Mouse (Mus musculus) forebrain, postnatal 0 days (tissue): ENCODE data around the gene Plpp1. TPM values are rescaled to one million over a fixed set of nuclear protein-coding genes. Genes with fewer than 3 reads are reported as not detected.

Source experiments
- ATAC-seq: fragments of 200-750 bp; cut with Nextera tagmentation; 2 replicates; pipeline ENCODE4 v1.8.0; 2017; ENCODE audit warnings: mild to moderate bottlenecking, moderate library complexity
- DNase-seq: peaks from one replicate; pipeline ENCODE4 v3.0.0-alpha.2; 2015
- H3K27ac ChIP-seq: fragments of 300-500 bp; sonication (generic); 2 replicates; pipeline ENCODE4 v1.5.1; 2014; ENCODE audit warnings: low read depth, mild to moderate bottlenecking, antibody characterized with exemption, low read length, moderate library complexity, mixed read lengths
- H3K27me3 ChIP-seq: fragments of 300-500 bp; sonication (generic); 2 replicates; pipeline ENCODE4 v1.6.1; 2014; ENCODE audit warnings: mild to moderate bottlenecking, low read length, mixed read lengths; ENCODE audit not compliant: insufficient read depth
- H3K36me3 ChIP-seq: fragments of 300-500 bp; sonication (generic); 2 replicates; pipeline ENCODE4 v1.6.1; 2014; ENCODE audit warnings: mild to moderate bottlenecking, moderate library complexity; ENCODE audit not compliant: insufficient read depth
- H3K4me1 ChIP-seq: fragments of 300-500 bp; sonication (generic); 2 replicates; pipeline ENCODE4 v1.6.1; 2014; ENCODE audit warnings: antibody characterized with exemption; ENCODE audit not compliant: insufficient read depth
- H3K4me2 ChIP-seq: fragments of 300-500 bp; sonication (generic); 2 replicates; pipeline ENCODE4 v1.6.1; 2014; ENCODE audit warnings: low read depth, mild to moderate bottlenecking, moderate library complexity
- H3K4me3 ChIP-seq: fragments of 300-500 bp; sonication (generic); 2 replicates; pipeline ENCODE4 v1.5.1; 2014; ENCODE audit warnings: low read depth, low read length, mixed read lengths
- H3K9ac ChIP-seq: fragments of 300-500 bp; sonication (generic); 2 replicates; pipeline ENCODE4 v1.6.1; 2014; ENCODE audit warnings: mild to moderate bottlenecking
- H3K9me3 ChIP-seq: fragments of 300-500 bp; sonication (generic); 2 replicates; pipeline ENCODE4 v1.6.1; 2016; ENCODE audit warnings: low read length
- CTCF ChIP-seq: sonication (generic); IDR thresholded peaks from 2 replicates; pipeline ENCODE4 v1.5.1; 2016; ENCODE audit warnings: antibody characterized with exemption, control low read depth, low read depth
- WGBS: fragments of 180-500 bp; shearing (Covaris S2); extraction: QIAGEN DNeasy Blood & Tissue Kit; methylation state at CpG from one replicate; pipeline ENCODE4 v1.1.7; 2014; 5-methylcytosine and 5-hydroxymethylcytosine counted together
- polyA plus RNA-seq: library from polyadenylated mRNA; unstranded; fragments of >200 nt; fragmentation: Nextera tagmentation; extraction: Ambion mirVana; gene quantifications from 2 replicates; pipeline ENCODE4 v1.2.1, GENCODE M21; 2015
- total RNA-seq: library from RNA; depleted of rRNA; stranded (reverse); fragments of >200 nt; gene quantifications from 2 replicates; pipeline ENCODE4 v1.2.3, GENCODE M21; 2014

The Plpp1 gene
- total and polyA plus RNA-seq, 2 experiments from 2014 or later: 44.4 to 68.0 TPM

DNA sequence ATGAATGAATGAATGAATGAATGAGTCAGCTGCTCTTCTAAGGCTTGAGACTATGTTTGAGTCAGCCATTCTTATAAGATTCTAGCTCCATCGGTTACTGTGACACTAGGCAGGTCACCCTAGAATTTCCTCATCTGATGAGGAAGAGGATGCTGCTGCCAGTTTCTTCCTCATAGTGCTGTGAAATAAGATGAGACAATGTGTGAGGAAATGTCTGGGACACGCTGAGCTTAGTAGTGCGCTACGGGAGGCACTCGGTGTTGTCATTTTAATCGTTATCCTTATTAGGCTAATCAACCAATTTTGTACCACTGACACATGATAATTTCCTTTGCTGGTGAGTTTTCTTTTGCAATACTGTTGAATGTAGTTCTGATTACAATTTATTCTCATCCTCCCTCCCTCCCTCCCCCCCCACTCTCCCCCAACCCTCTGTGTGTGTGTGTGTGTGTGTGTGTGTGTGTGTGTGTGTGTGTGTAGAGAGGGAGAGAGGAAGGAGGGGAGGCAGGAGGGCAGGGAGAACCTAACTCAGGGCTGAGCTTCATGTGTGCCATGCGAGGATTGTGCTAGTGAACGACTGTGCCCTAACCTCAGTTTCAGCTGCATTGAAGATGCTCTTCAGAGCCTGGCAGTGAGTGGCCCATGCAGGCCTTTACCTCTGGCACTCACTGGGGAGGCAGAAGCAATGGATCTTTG is 11.3 kb downstream of the Plpp1 start:
- no peak overlapping the region for H3K4me2 ChIP-seq

DNA sequence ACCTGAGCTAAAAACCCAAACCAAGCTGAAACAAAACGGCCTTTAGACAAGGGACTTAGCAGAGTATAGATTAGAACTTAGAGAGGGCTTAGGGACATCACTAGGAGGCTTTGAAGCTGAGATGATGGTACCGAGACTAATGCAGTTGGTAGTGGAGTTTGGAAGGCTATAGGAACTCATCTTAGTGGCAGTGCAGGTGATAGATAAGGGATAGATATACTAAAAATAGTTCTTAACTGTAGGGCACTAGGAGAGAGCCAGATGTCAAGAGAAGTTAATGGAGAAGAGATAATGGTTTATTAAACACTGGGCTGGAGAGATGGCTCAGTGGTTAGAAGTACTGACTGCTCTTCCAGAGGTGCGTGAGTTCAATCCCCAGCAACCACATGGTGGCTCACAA is 15.4 kb downstream of the Plpp1 start:
- no peak for ATAC-seq
- no peak for TF ChIP-seq CTCF
- Histone ChIP-seq H3K27ac (no peak overlapping the region), H3K9me3 (no peaks in the 10 kb centered on the region), H3K9ac (no peak overlapping the region), H3K4me3 (no peak overlapping the region), H3K4me1 (no peaks in the 10 kb centered on the region), H3K36me3 (no peaks in the 10 kb centered on the region), H3K4me2 (no peak overlapping the region), H3K27me3 (no peaks in the 10 kb centered on the region)
- WGBS: 84% methylated on average over 3 of the region's 3 CpGs
- DNase-seq: no peak

More for the DNA sequence above, 11.3 kb downstream of the Plpp1 start:
- Histone ChIP-seq H3K4me1 (no peaks in the 10 kb centered on the region), H3K9me3 (no peaks in the 10 kb centered on the region), H3K36me3 (0 out of 2 replicates have a peak, but pooled peaks cover 3% of the 10 kb centered on the region), H3K4me3 (no peak overlapping the region), H3K9ac (no peak overlapping the region), H3K27me3 (no peaks in the 10 kb centered on the region), H3K27ac (no peak overlapping the region)
- peak; percentile 38; the same call in 1 of the 2 replicates for ATAC-seq
- TF ChIP-seq CTCF: no peak
- 40% methylated on average over 8 of the region's 8 CpGs for WGBS
- no peak for DNase-seq

DNA sequence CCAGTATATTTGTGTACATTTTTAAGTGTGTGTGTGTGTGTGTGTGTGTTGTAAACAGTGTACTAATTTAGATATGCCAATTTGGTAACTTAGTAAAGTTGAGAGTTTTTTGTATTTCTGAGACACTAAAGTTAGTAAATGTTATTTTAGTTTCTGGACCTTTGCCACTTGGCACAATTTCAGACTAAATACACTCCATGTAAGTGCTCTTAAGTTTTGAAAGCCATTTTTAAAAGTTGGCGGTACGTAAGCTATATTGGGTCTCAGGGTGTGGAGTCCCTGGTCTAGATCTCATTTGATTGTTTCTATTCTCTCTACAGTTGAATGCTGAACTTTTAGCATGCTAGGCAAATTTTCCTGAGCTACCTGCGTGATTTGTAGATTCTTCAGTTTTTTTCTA is 17.5 kb downstream of the Plpp1 start:
- no peaks in the 10 kb centered on the region for H3K4me1 ChIP-seq
- ATAC-seq (no peak), DNase-seq (no peak)
- H3K4me3 ChIP-seq: no peak overlapping the region
- no peaks in the 10 kb centered on the region for H3K9me3 ChIP-seq
- no peak overlapping the region for H3K9ac ChIP-seq
- H3K4me2 ChIP-seq: no peak overlapping the region
- no peaks in the 10 kb centered on the region for H3K36me3 ChIP-seq
- H3K27ac ChIP-seq: no peak overlapping the region
- no peaks in the 10 kb centered on the region for H3K27me3 ChIP-seq
- no peak for TF ChIP-seq CTCF
- 76% methylated on average over 3 of the region's 3 CpGs for WGBS

DNA sequence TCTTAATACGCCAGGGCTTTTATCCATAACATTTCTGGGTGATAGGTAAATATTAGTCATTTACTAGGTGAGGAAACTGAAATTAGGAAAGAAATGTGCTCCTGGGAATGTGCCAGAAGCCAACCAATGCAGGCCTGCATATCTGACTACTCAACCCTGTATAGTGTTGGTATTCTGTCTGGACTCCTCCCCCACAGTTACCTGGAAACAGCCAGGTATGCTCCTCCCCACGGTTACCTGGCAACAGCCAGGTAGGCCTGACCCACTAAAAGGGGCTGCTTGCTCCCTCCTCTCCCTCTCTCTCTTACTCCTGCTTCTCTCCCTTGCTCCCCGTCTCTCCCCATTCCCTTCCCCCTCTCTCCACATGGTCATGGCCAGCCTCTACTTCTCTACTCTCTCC is 21.8 kb downstream of the Plpp1 start:
- 73% methylated on average over 3 of the region's 3 CpGs for WGBS
- DNase-seq (no peak), ATAC-seq (no peak)
- H3K4me3 ChIP-seq: no peak overlapping the region
- no peak for TF ChIP-seq CTCF
- H3K36me3 ChIP-seq: no peaks in the 10 kb centered on the region
- H3K9ac ChIP-seq: no peak overlapping the region
- H3K27ac ChIP-seq: no peak overlapping the region
- H3K4me1 ChIP-seq: no peaks in the 10 kb centered on the region
- no peaks in the 10 kb centered on the region for H3K9me3 ChIP-seq
- H3K4me2 ChIP-seq: no peak overlapping the region
- H3K27me3 ChIP-seq: no peaks in the 10 kb centered on the region

DNA sequence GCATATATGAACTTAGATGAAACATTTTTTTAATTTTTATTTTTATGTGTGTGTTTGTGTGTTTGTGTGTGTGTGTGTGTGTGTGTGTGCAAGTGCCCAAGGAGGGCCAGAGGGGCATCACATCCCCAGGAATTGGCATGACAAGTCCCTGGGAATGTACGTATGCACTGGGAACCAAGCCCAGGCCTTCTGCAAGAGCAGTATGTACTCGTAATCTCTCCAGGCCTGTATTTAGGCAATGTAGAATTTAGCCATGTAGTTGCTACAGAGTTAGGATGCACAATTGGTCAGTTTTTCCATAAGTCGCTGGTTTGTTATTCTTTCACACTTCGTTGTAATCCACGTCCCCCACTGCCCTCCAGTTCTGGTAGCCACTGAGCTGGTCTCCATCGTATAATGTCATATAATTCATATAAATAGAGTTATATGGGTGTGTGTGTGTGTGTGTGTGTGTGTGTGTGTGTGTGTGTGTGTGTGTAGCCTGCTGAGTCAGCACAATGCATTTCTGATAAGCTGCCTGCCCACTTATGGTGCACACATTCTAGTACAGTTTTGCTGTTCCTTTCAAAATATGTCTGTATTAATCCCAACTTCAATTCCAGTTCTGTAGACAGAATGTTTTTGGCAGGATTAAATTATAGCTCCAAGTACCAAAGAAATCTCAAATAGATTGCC is 22.8 kb downstream of the Plpp1 start:
- DNase-seq (no peak), ATAC-seq (no peak)
- Histone ChIP-seq H3K36me3 (no peaks in the 10 kb centered on the region), H3K4me3 (no peak overlapping the region), H3K9ac (no peak overlapping the region), H3K4me2 (no peak overlapping the region), H3K4me1 (no peaks in the 10 kb centered on the region), H3K27me3 (no peaks in the 10 kb centered on the region), H3K9me3 (no peaks in the 10 kb centered on the region), H3K27ac (no peak overlapping the region)
- no peak for TF ChIP-seq CTCF
- WGBS: 78% methylated on average over 6 of the region's 6 CpGs

DNA sequence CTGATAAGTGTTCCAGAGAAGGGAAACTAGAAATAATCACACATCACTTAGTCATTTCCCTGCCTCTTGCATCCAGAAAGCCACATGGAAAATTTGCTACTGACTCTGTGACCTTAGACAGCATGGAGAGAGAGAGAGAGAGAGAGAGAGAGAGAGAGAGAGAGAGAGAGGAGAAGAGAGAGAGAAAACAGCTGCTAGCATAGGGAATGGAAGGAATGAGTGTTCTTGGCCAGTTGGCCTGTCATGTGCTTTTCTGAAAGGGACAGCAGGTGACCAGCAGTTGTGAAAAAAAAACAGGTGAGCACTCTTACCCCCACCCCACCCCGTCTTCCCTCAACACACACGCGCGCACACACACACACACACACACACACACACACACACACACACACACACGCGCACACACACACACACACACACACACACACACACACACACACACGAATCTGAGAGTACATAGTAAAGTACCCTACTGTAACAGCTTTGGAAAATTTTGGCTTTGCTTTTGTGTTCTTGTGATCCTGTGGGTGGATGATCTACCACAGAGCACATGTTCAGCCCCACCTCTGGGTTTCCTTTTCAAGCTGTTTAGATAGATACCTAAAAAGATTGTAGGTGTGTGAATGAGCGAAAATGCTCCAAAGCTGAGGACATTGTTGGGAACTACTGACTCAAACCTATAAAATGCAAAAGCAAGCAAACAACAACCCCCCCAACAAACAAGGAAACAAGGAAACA is 23.5 kb downstream of the Plpp1 start:
- no peak overlapping the region for H3K4me2 ChIP-seq
- no peak for DNase-seq
- no peaks in the 10 kb centered on the region for H3K9me3 ChIP-seq
- 74% methylated on average over 8 of the region's 8 CpGs for WGBS
- no peak overlapping the region for H3K9ac ChIP-seq
- no peaks in the 10 kb centered on the region for H3K4me1 ChIP-seq
- H3K27me3 ChIP-seq: no peaks in the 10 kb centered on the region
- H3K36me3 ChIP-seq: no peaks in the 10 kb centered on the region
- TF ChIP-seq CTCF: no peak
- H3K27ac ChIP-seq: no peak overlapping the region
- ATAC-seq: no peak
- no peak overlapping the region for H3K4me3 ChIP-seq

DNA sequence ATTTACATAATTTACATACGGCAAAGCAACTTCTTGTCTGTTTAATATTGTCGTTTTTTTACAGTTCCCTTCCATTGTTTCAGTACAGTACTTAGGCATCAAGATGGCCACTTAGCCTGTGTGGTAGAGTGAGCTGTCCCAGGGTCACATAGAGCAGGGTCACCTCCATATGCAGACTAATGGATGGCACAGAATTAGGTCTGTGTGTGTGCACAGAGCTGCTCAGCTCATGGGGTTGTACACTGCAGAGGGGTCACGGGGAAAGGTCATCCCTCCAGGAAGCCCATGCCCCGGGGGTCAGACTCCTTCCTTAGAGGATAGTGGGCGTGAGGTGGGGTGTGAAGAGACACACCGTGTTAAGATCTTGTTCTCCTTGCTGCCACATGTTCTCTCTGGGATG is 24.9 kb downstream of the Plpp1 start:
- Histone ChIP-seq H3K36me3 (no peaks in the 10 kb centered on the region), H3K27ac (no peak overlapping the region), H3K4me1 (no peaks in the 10 kb centered on the region), H3K9ac (no peak overlapping the region), H3K4me3 (no peak overlapping the region), H3K9me3 (no peaks in the 10 kb centered on the region), H3K4me2 (no peak overlapping the region), H3K27me3 (no peaks in the 10 kb centered on the region)
- no peak for TF ChIP-seq CTCF
- 78% methylated on average over 6 of the region's 6 CpGs for WGBS
- DNase-seq (no peak), ATAC-seq (no peak)
